25 mouse cellular contexts compared by ENCODE assay signal in genomic region chr13:26026386-26026785, GRCm38 (mm10).
A peak's percentile ranks its signal among the peaks of the same experiment; 100 is the strongest.
DNase-seq lines count a peak whose midpoint lies in the region; ATAC-seq and TF ChIP-seq lines count a peak whose summit lies in the region.
"Had no signal": no experiment of that assay in that cellular context is flagged by ENCODE, and none has a peak within 500 bp of the region (broad histone marks: within the 10 kb centered on the region; RNA-seq: fewer than 3 reads in every experiment).

No protein-coding gene starts in this region.

- no peak for DNase-seq in kidney, adult 9 months
- peak; percentile 2 for DNase-seq in lung, postnatal 36 days
- DNase-seq in lung, adult 2 months: no peak
- DNase-seq in embryo, embryonic 11 days: peak; percentile 24
- peak; percentile 38 for DNase-seq in retina, postnatal 1 day
- DNase-seq in heart, postnatal 14 days: no peak
- DNase-seq in testis, postnatal 14 days (ENCODE audit: low spot score): no peak
- DNase-seq: B cell, adult 2 months; cerebellum, adult 11-12 months; cerebellum, postnatal 10 days; gastrocnemius, adult 2 months; kidney, postnatal 25 days; lung, adult 18-20 months had no signal

- 13% methylated on average over 3 of the region's 3 CpGs for WGBS in kidney, embryonic 15.5 days
- WGBS in lung, adult 2 months: 50% methylated on average over 3 of the region's 3 CpGs

- peak; percentile 33; the same call in 1 of the 2 replicates for ATAC-seq in kidney, embryonic 15.5 days (replicated peaks; ENCODE audit: low FRiP score)
- ATAC-seq: forebrain, embryonic 14.5 days; liver, embryonic 12.5 days; midbrain, embryonic 16.5 days had no signal

- no peaks in the 10 kb centered on the region for H3K9me3 ChIP-seq in kidney, embryonic 15.5 days (replicated peaks)
- H3K9me3 ChIP-seq: heart, embryonic 10.5 days; hindbrain, embryonic 15.5 days; limb, embryonic 13.5 days; liver, embryonic 12.5 days; midbrain, embryonic 10.5 days had no signal

- no peak overlapping the region for H3K27ac ChIP-seq in kidney, embryonic 15.5 days
- H3K27ac ChIP-seq: gastrocnemius, adult 2 months; heart, embryonic 10.5 days; hindbrain, embryonic 15.5 days; limb, embryonic 13.5 days; liver, embryonic 12.5 days; macrophage; midbrain, embryonic 10.5 days had no signal

- TF ChIP-seq CTCF in lung, adult 2 months (IDR thresholded peaks at IDR 0.05; ENCODE audit: insufficient read depth, low read length): no peak

- H3K4me3 ChIP-seq in kidney, embryonic 15.5 days (replicated peaks): no peak overlapping the region
- no peak overlapping the region for H3K4me3 ChIP-seq in lung, adult 2 months (replicated peaks; ENCODE audit: extremely low read depth, low read depth, low read length)
- H3K4me3 ChIP-seq: erythroblast, embryonic 14.5 days; gastrocnemius, adult 2 months; heart, embryonic 10.5 days; hindbrain, embryonic 15.5 days; limb, embryonic 13.5 days; liver, embryonic 12.5 days; midbrain, embryonic 10.5 days; myocyte had no signal

- no peaks in the 10 kb centered on the region for H3K4me1 ChIP-seq in kidney, embryonic 15.5 days
- H3K4me1 ChIP-seq in lung, adult 2 months (ENCODE audit: control insufficient read depth, insufficient read depth, low read length): no peaks in the 10 kb centered on the region
- H3K4me1 ChIP-seq: heart, embryonic 10.5 days; hindbrain, embryonic 15.5 days; limb, embryonic 13.5 days; liver, embryonic 12.5 days; midbrain, embryonic 10.5 days had no signal

- H3K4me2 ChIP-seq in kidney, embryonic 15.5 days: no peak overlapping the region
- H3K4me2 ChIP-seq: hindbrain, embryonic 15.5 days; limb, embryonic 13.5 days; liver, embryonic 12.5 days had no signal

- no peak overlapping the region for H3K9ac ChIP-seq in kidney, embryonic 15.5 days
- H3K9ac ChIP-seq: hindbrain, embryonic 15.5 days; limb, embryonic 13.5 days; liver, embryonic 12.5 days had no signal

- H3K27me3 ChIP-seq in kidney, embryonic 15.5 days: no peaks in the 10 kb centered on the region
- H3K27me3 ChIP-seq: CH12.LX; hindbrain, embryonic 15.5 days; limb, embryonic 13.5 days; liver, embryonic 12.5 days had no signal

- no peak for TF ChIP-seq POLR2A in lung, adult 2 months (IDR thresholded peaks at IDR 0.05; ENCODE audit: borderline replicate concordance, extremely low read depth, low read depth, low read length)

- intact Hi-C loops in heart, postnatal 14 days (cut with DNase I): no loop called here

- no peaks in the 10 kb centered on the region for H3K36me3 ChIP-seq in kidney, embryonic 15.5 days
- H3K36me3 ChIP-seq: heart, embryonic 10.5 days; hindbrain, embryonic 15.5 days; limb, embryonic 13.5 days; liver, embryonic 12.5 days; midbrain, embryonic 10.5 days had no signal

Comparison
In these comparisons a context has a peak if more than half of its experiments do, and no peak if none do; other contexts are left out.
1. DNase-seq: peak in lung, postnatal 36 days (single experiment), embryo, embryonic 11 days (single experiment) and retina, postnatal 1 day (single experiment); none in kidney, adult 9 months (single experiment), lung, adult 2 months (single experiment), heart, postnatal 14 days (0 of 2) and testis, postnatal 14 days (single experiment).